Mouse (Mus musculus) olfactory bulb, adult 2 months (tissue): ENCODE measurements around the gene Cdca4.

Experiments
- CTCF ChIP-seq: fragments of 200-500 bp; IDR thresholded peaks from 2 replicates; pipeline ENCODE4 v1.5.1; 2012; ENCODE audit warnings: low read depth, mild to moderate bottlenecking, low read length, moderate library complexity; ENCODE audit not compliant: insufficient read depth
- POLR2A ChIP-seq: fragments of 200-500 bp; IDR thresholded peaks from 2 replicates; pipeline ENCODE4 v1.6.1; 2012; ENCODE audit warnings: mild to moderate bottlenecking, low read depth, low read length, moderate library complexity; ENCODE audit not compliant: insufficient read depth

DNA sequence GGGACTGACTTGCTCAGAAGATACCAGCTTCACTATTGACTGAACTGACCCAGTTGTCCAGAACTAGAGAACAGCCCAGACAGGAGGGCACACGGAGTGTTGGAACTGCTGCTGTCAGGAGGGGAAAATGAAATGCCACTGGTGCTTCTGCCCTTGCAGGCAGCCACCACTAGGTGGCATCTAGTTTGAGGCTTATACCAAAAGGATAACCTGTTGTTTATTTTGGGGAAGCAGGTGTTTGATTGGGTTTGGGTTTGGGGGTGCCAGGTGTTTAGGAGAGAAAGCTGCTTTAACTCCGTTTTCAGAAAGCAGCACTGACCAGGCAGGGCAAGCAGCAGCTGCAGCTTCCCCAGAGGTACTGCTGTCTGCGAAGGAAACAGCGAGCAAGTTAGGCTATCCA lies 12.9 kb downstream of the Cdca4 start:
- no peak for TF ChIP-seq POLR2A
- no peak for TF ChIP-seq CTCF
